Mouse (Mus musculus) heart, embryonic 15.5 days (tissue): ENCODE results near the gene Kansl3. TPM values are rescaled to one million over a fixed set of nuclear protein-coding genes. Genes with fewer than 3 reads are reported as not detected.

ENCODE experiments used
- ATAC-seq: fragments of 200-750 bp; cut with Nextera tagmentation; replicated peaks from 2 replicates; pipeline ENCODE4 v1.8.0; 2017; ENCODE audit warnings: low read depth, moderate TSS enrichment; ENCODE audit not compliant: insufficient number of reproducible peaks, insufficient read depth, low FRiP score
- H3K27ac ChIP-seq: fragments of 300-500 bp; sonication (generic); 2 replicates; pipeline ENCODE4 v1.5.1; 2015; ENCODE audit warnings: mild to moderate bottlenecking, inconsistent platforms
- H3K27me3 ChIP-seq: fragments of 300-500 bp; sonication (generic); 2 replicates; pipeline ENCODE4 v1.6.1; 2015; ENCODE audit warnings: inconsistent platforms
- H3K36me3 ChIP-seq: fragments of 300-500 bp; sonication (generic); 2 replicates; pipeline ENCODE4 v1.6.1; 2015; ENCODE audit warnings: mild to moderate bottlenecking, inconsistent platforms
- H3K4me1 ChIP-seq: fragments of 300-500 bp; sonication (generic); replicated peaks from 2 replicates; pipeline ENCODE4 v1.6.1; 2015; ENCODE audit warnings: inconsistent platforms
- H3K4me2 ChIP-seq: fragments of 300-500 bp; sonication (generic); 2 replicates; pipeline ENCODE4 v1.6.1; 2015; ENCODE audit warnings: inconsistent platforms, mild to moderate bottlenecking, moderate library complexity
- H3K4me3 ChIP-seq: fragments of 300-500 bp; sonication (generic); 2 replicates; pipeline ENCODE4 v1.5.1; 2015; ENCODE audit warnings: mild to moderate bottlenecking, inconsistent platforms
- H3K9ac ChIP-seq: fragments of 300-500 bp; sonication (generic); 2 replicates; pipeline ENCODE4 v1.6.1; 2015; ENCODE audit warnings: mild to moderate bottlenecking, inconsistent platforms
- H3K9me3 ChIP-seq: fragments of 300-500 bp; sonication (generic); replicated peaks from 2 replicates; pipeline ENCODE4 v1.6.1; 2016; ENCODE audit warnings: inconsistent platforms
- WGBS: fragments of 180-500 bp; shearing (Covaris S2); methylation state at CpG from one replicate; pipeline ENCODE4 v1.1.7; 2015; ENCODE audit warnings: mixed read lengths; 5-methylcytosine and 5-hydroxymethylcytosine counted together
- polyA plus RNA-seq: library from polyadenylated mRNA; unstranded; fragments of >200 nt; fragmentation: Nextera tagmentation; extraction: Ambion mirVana; gene quantifications from 2 replicates; pipeline ENCODE4 v1.2.1, GENCODE M21; 2015

Kansl3 gene
- polyA plus RNA-seq, 1 experiment from 2014 or later, result 39.4 TPM

DNA sequence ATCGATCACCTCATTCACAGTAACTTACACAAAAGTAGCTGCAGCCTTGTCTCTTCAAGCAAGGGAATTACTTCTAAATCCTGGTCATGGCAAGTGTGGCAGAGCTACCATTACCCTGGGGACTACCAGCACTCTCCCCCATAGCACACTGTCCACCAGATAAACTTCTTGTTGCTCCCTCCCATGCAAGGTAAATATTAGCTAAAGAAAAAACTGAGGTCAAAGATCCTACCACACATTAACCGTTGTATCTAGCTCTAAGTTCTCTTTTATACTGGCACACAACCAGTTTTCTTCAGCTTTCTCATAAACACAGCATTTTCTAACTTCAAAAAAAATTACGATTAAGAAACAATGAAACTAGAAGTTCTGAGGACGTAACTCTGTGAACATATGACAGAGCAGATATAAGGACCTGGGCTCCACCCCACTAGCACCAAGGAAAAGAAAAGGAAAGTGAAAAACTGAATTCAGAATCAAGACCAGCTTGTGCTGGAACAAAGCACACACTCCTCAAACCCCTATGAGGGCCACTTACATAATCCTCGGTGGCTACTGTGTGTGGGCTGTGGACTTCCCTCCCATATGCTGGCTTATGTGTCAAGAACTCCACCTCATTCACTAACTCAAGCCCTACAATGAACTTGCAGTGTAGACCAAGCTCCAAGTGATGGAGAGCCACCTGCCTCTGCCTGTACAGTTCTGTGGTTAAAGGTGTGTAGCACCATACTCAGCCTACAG is 11.9 kb downstream of the Kansl3 start:
- Histone ChIP-seq H3K9me3 (no peaks in the 10 kb centered on the region), H3K36me3 (peaks cover 74% of the 10 kb centered on the region), H3K27me3 (no peaks in the 10 kb centered on the region), H3K9ac (no peak overlapping the region), H3K27ac (no peak overlapping the region), H3K4me1 (no peaks in the 10 kb centered on the region), H3K4me3 (no peak overlapping the region), H3K4me2 (no peak overlapping the region)
- ATAC-seq, result no peak
- 91% methylated on average over 5 of the region's 5 CpGs for whole genome bisulfite sequencing

GRCm38 (mm10) chr1:36352351-36352750 is 16.6 kb downstream of the Kansl3 start:
- Histone ChIP-seq H3K4me3 (no peak overlapping the region), H3K9me3 (no peaks in the 10 kb centered on the region), H3K27ac (no peak overlapping the region), H3K4me1 (no peaks in the 10 kb centered on the region), H3K27me3 (no peaks in the 10 kb centered on the region), H3K9ac (no peak overlapping the region), H3K36me3 (peaks cover 96% of the 10 kb centered on the region), H3K4me2 (no peak overlapping the region)
- 80% methylated on average over 4 of the region's 4 CpGs for whole genome bisulfite sequencing
- ATAC-seq, result no peak

DNA sequence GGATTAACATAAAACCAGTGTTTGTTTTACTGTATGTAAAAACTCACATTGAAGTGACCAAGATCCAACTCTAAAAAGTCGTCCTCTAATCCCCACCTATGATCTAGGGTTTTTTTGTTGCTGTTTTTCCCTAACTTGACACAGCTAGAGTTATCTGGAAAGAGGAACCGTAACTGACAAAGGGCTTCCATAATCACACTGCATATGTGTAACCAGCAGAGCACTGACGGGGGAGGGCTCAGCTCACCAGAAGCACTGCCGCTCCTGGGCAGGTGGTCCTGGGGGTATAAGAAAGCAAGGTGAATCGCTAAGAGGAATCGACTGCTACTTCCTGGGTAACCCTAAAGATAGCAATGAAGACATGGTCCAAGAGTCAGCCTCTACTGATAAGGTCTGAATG is 26.4 kb downstream of the Kansl3 start:
- Histone ChIP-seq H3K27me3 (no peaks in the 10 kb centered on the region), H3K27ac (no peak overlapping the region), H3K4me2 (no peak overlapping the region), H3K4me1 (no peaks in the 10 kb centered on the region), H3K36me3 (peaks cover 96% of the 10 kb centered on the region), H3K9me3 (no peaks in the 10 kb centered on the region), H3K9ac (no peak overlapping the region), H3K4me3 (no peak overlapping the region)
- ATAC-seq, result no peak
- WGBS, result 88% methylated on average over 6 of the region's 6 CpGs

DNA sequence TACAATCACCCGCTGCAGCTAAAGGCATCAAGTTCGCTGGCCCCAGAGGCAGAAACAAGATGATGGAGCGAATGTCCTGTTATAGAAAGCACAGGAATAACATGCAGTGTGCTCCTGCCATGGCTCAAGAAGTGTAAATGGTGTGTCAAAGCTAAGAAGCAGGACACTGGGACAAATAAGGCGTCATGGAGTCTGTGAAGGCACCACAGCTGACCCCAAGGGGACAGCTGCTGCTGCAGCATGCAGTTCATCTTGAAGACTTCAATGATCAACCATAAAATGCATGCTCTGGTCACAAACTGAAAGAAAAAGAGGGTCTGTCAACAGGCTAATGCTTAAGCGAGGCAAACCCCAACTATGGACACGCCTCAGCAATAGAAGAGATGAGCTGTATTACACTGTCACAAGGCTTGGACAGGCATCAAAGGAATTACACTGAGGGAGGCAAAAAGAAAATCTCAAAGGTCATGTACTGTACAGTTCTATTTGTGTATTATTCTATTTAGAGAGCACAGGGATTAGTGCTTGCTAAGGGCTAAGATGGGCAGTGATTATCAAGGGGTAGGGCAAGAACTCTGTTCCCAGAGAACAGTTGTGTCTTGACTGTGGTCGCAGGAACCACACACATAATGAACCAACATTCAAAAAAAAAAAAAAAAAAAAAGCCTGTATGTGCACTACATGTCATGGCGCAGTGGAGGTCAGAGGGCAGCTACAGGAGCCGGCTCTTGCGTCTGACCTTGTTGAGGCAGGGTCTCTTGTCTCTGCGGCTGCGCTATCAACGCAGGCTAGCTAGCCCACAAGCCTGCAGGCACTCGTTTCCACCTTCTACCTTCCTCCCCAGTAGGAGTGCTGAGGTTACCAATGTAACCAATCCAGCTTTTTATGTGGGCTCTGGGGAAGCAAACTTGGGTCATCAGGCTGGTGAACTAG is 35.8 kb downstream of the Kansl3 start:
- 75% methylated on average over 14 of the region's 14 CpGs for WGBS
- no peaks in the 10 kb centered on the region for H3K27me3 ChIP-seq
- H3K9ac ChIP-seq, result no peak overlapping the region
- no peak overlapping the region for H3K4me3 ChIP-seq
- ATAC-seq, result peak; percentile 54
- H3K27ac ChIP-seq, result peak overlapping the region; percentile 46
- H3K4me2 ChIP-seq, result no peak overlapping the region
- no peaks in the 10 kb centered on the region for H3K9me3 ChIP-seq
- peaks cover 11% of the 10 kb centered on the region for H3K4me1 ChIP-seq
- H3K36me3 ChIP-seq, result peaks cover 39% of the 10 kb centered on the region

DNA sequence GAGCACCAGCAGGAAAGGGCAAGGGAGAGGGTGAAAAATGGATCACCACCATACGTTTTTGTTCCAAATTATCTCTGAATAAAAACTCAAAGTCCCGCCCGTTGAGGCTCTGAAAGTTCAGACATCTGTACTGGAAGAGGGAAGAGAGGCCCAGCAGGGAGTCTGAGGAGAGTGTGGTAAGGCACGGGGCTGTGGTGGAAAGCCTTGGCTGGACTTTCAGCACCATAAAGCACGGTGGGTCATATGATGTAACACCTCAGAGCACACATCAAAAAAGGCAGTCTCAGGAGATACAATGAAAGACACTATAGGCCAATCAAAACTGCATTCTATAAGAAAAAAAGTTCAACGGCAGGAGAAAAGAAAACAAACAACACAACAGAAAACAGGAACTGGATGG is 37.2 kb downstream of the Kansl3 start:
- H3K4me2 ChIP-seq, result no peak overlapping the region
- H3K36me3 ChIP-seq, result peaks cover 24% of the 10 kb centered on the region
- H3K4me1 ChIP-seq, result peaks cover 11% of the 10 kb centered on the region
- no peaks in the 10 kb centered on the region for H3K9me3 ChIP-seq
- no peak for ATAC-seq
- WGBS, result 75% methylated on average over 6 of the region's 6 CpGs
- no peak overlapping the region for H3K27ac ChIP-seq
- no peaks in the 10 kb centered on the region for H3K27me3 ChIP-seq
- H3K9ac ChIP-seq, result no peak overlapping the region
- no peak overlapping the region for H3K4me3 ChIP-seq

DNA sequence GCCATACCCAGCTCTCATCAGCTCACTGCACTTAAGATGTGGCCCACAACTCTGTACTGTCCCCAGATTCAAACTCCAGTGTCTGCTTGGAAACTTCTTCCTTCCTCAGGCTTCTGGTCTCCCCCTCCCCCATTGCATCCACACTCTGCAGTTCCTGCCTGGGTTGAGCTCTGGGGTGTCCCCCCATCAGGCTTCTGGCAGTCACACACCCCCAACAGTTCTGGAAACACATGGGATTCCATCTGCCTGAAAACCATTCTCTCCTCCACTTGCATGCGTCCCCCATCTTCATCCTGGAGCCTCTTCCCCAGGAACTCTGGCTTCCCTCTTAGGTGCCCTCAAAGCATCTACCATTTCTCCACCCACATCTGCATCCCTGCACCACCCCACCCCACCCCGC is 42.2 kb downstream of the Kansl3 start:
- Histone ChIP-seq H3K27me3 (no peaks in the 10 kb centered on the region), H3K9ac (no peak overlapping the region), H3K36me3 (0 out of 2 replicates have a peak, but pooled peaks cover 4% of the 10 kb centered on the region), H3K4me3 (no peak overlapping the region), H3K9me3 (no peaks in the 10 kb centered on the region), H3K27ac (no peak overlapping the region), H3K4me1 (peaks cover 19% of the 10 kb centered on the region), H3K4me2 (no peak overlapping the region)
- ATAC-seq, result no peak
- WGBS, result 91% methylated on average over 2 of the region's 2 CpGs

DNA sequence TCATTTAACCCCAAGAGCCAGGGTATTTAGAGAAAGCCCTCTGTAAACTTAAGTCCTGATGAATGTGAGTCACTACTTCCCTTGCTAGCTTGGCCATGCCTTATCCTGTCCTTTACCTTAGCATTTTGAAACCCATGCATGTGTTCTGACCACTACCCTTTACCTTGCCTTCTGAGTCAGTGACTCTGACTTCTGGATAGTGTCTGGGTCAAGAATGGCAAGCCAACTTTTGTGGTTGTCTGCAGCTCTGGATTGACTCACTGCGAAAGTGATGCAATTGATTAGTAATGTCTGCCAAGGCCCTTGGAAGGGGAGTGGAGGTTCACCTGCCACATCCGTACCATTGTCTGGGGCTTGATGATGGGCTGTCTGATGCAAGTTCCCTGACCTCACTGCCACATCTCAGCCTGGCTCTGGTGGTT is 43.1 kb downstream of the Kansl3 start:
- WGBS, result 79% methylated on average over 2 of the region's 2 CpGs
- H3K27me3 ChIP-seq, result no peaks in the 10 kb centered on the region
- H3K4me3 ChIP-seq, result no peak overlapping the region
- no peak for ATAC-seq
- H3K9ac ChIP-seq, result no peak overlapping the region
- H3K4me1 ChIP-seq, result peaks cover 19% of the 10 kb centered on the region
- H3K4me2 ChIP-seq, result no peak overlapping the region
- peaks cover 4% of the 10 kb centered on the region; the same call in 1 of the 2 replicates for H3K36me3 ChIP-seq
- no peaks in the 10 kb centered on the region for H3K9me3 ChIP-seq
- no peak overlapping the region for H3K27ac ChIP-seq

GRCm38 (mm10) chr1:36323746-36324448 is 45.1 kb downstream of the Kansl3 start:
- 42% methylated on average over 8 of the region's 8 CpGs for WGBS
- no peaks in the 10 kb centered on the region for H3K27me3 ChIP-seq
- peaks cover 20% of the 10 kb centered on the region; the same call in 1 of the 2 replicates for H3K36me3 ChIP-seq
- no peak overlapping the region for H3K9ac ChIP-seq
- H3K4me2 ChIP-seq, result no peak overlapping the region
- ATAC-seq, result 0 out of 2 replicates have a peak, but pooled peaks have one; percentile 48
- no peaks in the 10 kb centered on the region for H3K9me3 ChIP-seq
- H3K4me3 ChIP-seq, result no peak overlapping the region
- H3K27ac ChIP-seq, result no peak overlapping the region
- peaks cover 17% of the 10 kb centered on the region for H3K4me1 ChIP-seq

- ATAC-seq, result no peak
- H3K36me3 ChIP-seq, result peaks cover 25% of the 10 kb centered on the region; the same call in 1 of the 2 replicates
- no peaks in the 10 kb centered on the region for H3K9me3 ChIP-seq
- no peaks in the 10 kb centered on the region for H3K27me3 ChIP-seq
- H3K9ac ChIP-seq, result no peak overlapping the region
- peaks cover 13% of the 10 kb centered on the region for H3K4me1 ChIP-seq
- H3K4me2 ChIP-seq, result no peak overlapping the region
- no peak overlapping the region for H3K27ac ChIP-seq
- H3K4me3 ChIP-seq, result no peak overlapping the region
- 39% methylated on average over 9 of the region's 9 CpGs for WGBS
Measured at GRCm38 (mm10) chr1:36323076-36323475, 45.9 kb downstream of the Kansl3 start.

- Histone ChIP-seq H3K27me3 (no peaks in the 10 kb centered on the region), H3K9ac (no peak overlapping the region), H3K27ac (no peak overlapping the region), H3K4me1 (peaks cover 13% of the 10 kb centered on the region), H3K4me2 (no peak overlapping the region), H3K4me3 (no peak overlapping the region), H3K36me3 (peaks cover 31% of the 10 kb centered on the region; the same call in 1 of the 2 replicates), H3K9me3 (no peaks in the 10 kb centered on the region)
- WGBS, result 71% methylated on average over 11 of the region's 11 CpGs
- no peak for ATAC-seq
Measured at GRCm38 (mm10) chr1:36321829-36322573, 47.0 kb downstream of the Kansl3 start.
